Mouse (Mus musculus) forebrain, embryonic 16.5 days (tissue): ENCODE results near the gene Mif4gd. TPM values are rescaled to one million over a fixed set of nuclear protein-coding genes. Genes with fewer than 3 reads are reported as not detected.

Experiments used
- ATAC-seq: fragments of 200-750 bp; cut with Nextera tagmentation; 2 replicates; pipeline ENCODE4 v1.8.0; 2017; ENCODE audit warnings: mild to moderate bottlenecking, moderate library complexity
- H3K27ac ChIP-seq: fragments of 300-500 bp; sonication (generic); 2 replicates; pipeline ENCODE4 v1.5.1; 2014; ENCODE audit warnings: low read length, control low read depth
- H3K27me3 ChIP-seq: fragments of 300-500 bp; sonication (generic); replicated peaks from 2 replicates; pipeline ENCODE4 v1.6.1; 2014; ENCODE audit warnings: low read length; ENCODE audit not compliant: control insufficient read depth, insufficient read depth
- H3K36me3 ChIP-seq: fragments of 300-500 bp; sonication (generic); 2 replicates; pipeline ENCODE4 v1.6.1; 2014; ENCODE audit not compliant: control insufficient read depth, insufficient read depth
- H3K4me1 ChIP-seq: fragments of 300-500 bp; sonication (generic); replicated peaks from 2 replicates; pipeline ENCODE4 v1.6.1; 2014; ENCODE audit warnings: low read length; ENCODE audit not compliant: control insufficient read depth, insufficient read depth
- H3K4me2 ChIP-seq: fragments of 300-500 bp; sonication (generic); 2 replicates; pipeline ENCODE4 v1.6.1; 2014; ENCODE audit warnings: mild to moderate bottlenecking, low read length, control low read depth
- H3K4me3 ChIP-seq: fragments of 300-500 bp; sonication (generic); replicated peaks from 2 replicates; pipeline ENCODE4 v1.5.1; 2014; ENCODE audit warnings: mild to moderate bottlenecking, low read length, control low read depth
- H3K9ac ChIP-seq: fragments of 300-500 bp; sonication (generic); replicated peaks from 2 replicates; pipeline ENCODE4 v1.6.1; 2014; ENCODE audit warnings: low read depth, low read length, control low read depth
- H3K9me3 ChIP-seq: fragments of 300-500 bp; sonication (generic); 2 replicates; pipeline ENCODE4 v1.6.1; 2016; ENCODE audit warnings: low read length; ENCODE audit not compliant: control insufficient read depth
- WGBS: fragments of 180-500 bp; shearing (Covaris S2); extraction: QIAGEN DNeasy Blood & Tissue Kit; methylation state at CpG from one replicate; pipeline ENCODE4 v1.1.7; 2014; 5-methylcytosine and 5-hydroxymethylcytosine counted together
- polyA plus RNA-seq: library from polyadenylated mRNA; unstranded; fragments of >200 nt; fragmentation: Nextera tagmentation; extraction: Ambion mirVana; gene quantifications from 2 replicates; pipeline ENCODE4 v1.2.1, GENCODE M21; 2015

Gene Mif4gd
- polyA plus RNA-seq, 1 experiment from 2014 or later: 12.9 TPM

DNA sequence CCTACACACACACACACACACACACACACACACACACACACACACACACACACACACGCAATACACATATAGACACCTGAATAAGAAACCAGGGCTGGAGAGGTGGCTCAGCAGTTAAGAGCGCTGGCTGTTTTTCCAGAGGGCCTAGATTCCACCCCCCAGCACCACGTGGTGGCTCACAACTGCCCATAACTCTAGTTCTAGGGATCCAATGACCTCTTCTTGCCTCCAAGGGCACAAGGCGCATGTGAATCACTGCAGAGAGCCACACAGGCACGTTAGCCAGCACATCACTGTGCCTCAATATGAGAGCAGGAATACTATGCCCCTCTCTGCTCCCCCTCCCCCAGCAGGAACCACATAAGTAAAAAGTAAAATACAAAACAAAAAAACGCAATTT, 4.1 kb upstream of the Mif4gd start:
- no peak overlapping the region for H3K4me3 ChIP-seq
- H3K27me3 ChIP-seq: no peaks in the 10 kb centered on the region
- ATAC-seq: no peak
- peaks cover 12% of the 10 kb centered on the region for H3K4me1 ChIP-seq
- no peak overlapping the region for H3K27ac ChIP-seq
- H3K9ac ChIP-seq: no peak overlapping the region
- 77% methylated on average over 6 of the region's 6 CpGs for WGBS
- peaks cover 7% of the 10 kb centered on the region; the same call in 1 of the 2 replicates for H3K36me3 ChIP-seq
- no peaks in the 10 kb centered on the region for H3K9me3 ChIP-seq
- no peak overlapping the region for H3K4me2 ChIP-seq

DNA sequence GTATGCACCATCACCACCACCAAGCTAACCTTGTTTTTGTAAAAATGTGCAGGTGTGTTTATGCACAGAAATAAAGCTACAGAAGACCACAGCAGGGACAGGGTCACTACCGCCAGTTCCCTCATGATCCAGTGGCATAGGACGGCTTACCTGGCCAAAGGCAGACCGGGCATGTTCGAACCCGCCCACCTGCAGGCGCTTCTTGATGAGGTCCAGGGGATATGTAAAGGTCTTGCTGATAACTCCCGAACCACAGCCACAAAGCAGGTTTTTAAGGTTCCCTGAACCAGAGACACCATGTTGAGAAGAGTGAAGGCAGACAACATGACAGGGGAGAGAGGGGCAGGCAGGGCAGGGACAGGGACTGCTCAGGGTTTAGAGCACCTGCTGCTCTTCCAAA, 3.6 kb upstream of the Mif4gd start:
- Histone ChIP-seq H3K4me1 (peaks cover 16% of the 10 kb centered on the region), H3K9me3 (no peaks in the 10 kb centered on the region), H3K4me2 (no peak overlapping the region), H3K27me3 (no peaks in the 10 kb centered on the region), H3K36me3 (peaks cover 7% of the 10 kb centered on the region; the same call in 1 of the 2 replicates), H3K9ac (no peak overlapping the region), H3K4me3 (no peak overlapping the region), H3K27ac (no peak overlapping the region)
- 93% methylated on average over 7 of the region's 7 CpGs for WGBS
- ATAC-seq: no peak

DNA sequence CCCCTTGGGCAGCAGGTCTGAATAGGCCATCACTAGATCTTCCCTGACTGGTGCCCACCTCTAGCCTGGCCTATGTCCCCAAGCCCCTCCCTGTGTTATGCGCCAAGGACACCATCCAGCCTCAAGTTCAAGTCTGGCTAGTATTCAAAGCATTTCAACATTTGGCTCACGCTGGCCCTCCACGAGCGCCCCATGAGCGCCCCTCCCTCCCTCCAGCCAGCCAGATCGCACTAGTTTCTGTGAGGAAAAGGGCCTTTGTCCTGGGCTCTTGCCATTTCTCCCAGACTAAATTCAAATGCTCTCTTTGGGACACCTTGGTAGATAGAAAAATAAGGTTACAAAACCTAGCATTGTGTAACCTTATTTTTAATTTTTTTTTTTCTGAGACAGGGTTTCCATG, 3.1 kb upstream of the Mif4gd start:
- Histone ChIP-seq H3K4me2 (no peak overlapping the region), H3K36me3 (peaks cover 5% of the 10 kb centered on the region; the same call in 1 of the 2 replicates), H3K4me3 (no peak overlapping the region), H3K9ac (no peak overlapping the region), H3K27ac (no peak overlapping the region), H3K27me3 (no peaks in the 10 kb centered on the region), H3K9me3 (no peaks in the 10 kb centered on the region), H3K4me1 (peaks cover 16% of the 10 kb centered on the region)
- 80% methylated on average over 6 of the region's 6 CpGs for WGBS
- no peak for ATAC-seq

DNA sequence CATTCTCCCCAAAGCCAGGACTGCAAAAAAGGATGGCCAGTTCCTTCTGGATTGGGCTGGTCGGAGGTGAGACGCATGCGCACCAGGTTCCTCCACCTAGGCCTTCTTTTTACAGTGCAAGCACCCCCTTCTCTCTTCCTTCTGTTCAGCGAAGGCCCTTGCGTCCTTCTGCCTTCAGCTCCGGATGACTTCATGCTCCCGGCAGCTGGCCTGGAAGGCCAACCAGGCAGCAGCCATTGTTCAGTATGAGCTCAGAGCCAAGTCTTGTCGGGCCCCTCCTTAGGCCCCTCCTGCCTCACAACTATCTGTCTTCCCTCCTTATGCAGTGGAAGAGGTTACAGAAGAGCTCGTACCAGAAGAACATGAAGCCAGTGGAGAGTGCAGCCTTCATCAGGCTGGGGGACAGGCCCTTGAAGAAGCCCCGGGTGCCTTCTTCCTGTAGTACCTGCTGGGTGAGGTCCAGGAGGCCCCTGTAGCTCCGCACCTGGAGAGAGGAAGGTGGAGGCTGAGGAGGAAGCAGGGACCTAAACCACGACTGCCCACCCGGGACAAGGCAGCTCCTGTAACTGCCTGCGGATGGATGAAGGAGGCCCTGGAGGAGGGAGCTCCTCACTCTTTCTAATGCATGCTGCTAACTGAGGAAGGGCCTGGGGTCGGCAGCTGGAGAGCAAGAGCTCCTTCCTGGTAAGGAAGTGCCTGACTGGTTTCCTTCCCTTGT, 2.5 kb upstream of the Mif4gd start:
- H3K9ac ChIP-seq: no peak overlapping the region
- H3K27me3 ChIP-seq: no peaks in the 10 kb centered on the region
- H3K4me3 ChIP-seq: no peak overlapping the region
- peaks cover 2% of the 10 kb centered on the region; the same call in 1 of the 2 replicates for H3K36me3 ChIP-seq
- no peak overlapping the region for H3K27ac ChIP-seq
- H3K9me3 ChIP-seq: no peaks in the 10 kb centered on the region
- H3K4me1 ChIP-seq: peaks cover 16% of the 10 kb centered on the region
- H3K4me2 ChIP-seq: no peak overlapping the region
- WGBS: 84% methylated on average over 15 of the region's 15 CpGs
- no peak for ATAC-seq

DNA sequence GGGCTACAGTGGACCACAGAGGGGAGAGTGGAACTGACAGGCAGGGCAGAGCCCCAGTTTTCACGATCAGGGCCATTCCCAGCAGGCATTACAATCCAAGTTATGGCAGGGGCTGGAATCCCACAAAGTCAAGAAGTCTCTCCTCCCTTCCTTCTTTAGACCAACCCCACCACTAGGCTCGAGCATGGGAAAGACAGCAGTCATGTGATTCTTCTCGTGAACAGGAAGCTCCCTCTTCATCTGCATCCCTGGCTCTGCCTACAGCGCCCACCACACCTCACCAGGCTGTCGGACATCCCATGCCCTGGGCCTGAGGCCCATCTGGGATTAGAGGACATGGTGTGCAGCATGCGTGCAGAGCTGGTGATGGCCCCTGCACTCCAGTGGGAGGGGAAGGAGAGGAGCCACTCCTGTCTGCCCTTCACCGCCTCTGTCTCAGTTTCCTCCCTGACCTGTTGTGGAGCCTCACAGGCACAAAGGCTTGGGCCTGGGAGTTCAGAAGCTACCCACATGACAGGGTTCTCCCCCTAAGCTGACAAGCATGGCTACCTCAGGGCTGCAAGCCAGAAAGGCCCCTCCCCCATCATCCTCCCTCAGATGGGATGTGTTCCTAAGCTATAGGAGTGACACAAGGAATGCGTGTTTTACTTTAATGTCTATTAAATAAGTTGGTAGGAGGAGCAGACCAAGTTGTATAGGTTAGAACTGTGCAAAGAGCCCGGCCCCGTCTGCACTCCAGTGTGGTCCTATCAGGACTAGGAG, 1.8 kb upstream of the Mif4gd start:
- H3K9me3 ChIP-seq: no peaks in the 10 kb centered on the region
- 0 out of 2 replicates have a peak, but pooled peaks cover 2% of the 10 kb centered on the region for H3K36me3 ChIP-seq
- no peak overlapping the region for H3K9ac ChIP-seq
- H3K27ac ChIP-seq: no peak overlapping the region
- no peaks in the 10 kb centered on the region for H3K27me3 ChIP-seq
- whole genome bisulfite sequencing: 87% methylated on average over 10 of the region's 10 CpGs
- H3K4me2 ChIP-seq: no peak overlapping the region
- no peak for ATAC-seq
- H3K4me1 ChIP-seq: peaks cover 16% of the 10 kb centered on the region
- no peak overlapping the region for H3K4me3 ChIP-seq

DNA sequence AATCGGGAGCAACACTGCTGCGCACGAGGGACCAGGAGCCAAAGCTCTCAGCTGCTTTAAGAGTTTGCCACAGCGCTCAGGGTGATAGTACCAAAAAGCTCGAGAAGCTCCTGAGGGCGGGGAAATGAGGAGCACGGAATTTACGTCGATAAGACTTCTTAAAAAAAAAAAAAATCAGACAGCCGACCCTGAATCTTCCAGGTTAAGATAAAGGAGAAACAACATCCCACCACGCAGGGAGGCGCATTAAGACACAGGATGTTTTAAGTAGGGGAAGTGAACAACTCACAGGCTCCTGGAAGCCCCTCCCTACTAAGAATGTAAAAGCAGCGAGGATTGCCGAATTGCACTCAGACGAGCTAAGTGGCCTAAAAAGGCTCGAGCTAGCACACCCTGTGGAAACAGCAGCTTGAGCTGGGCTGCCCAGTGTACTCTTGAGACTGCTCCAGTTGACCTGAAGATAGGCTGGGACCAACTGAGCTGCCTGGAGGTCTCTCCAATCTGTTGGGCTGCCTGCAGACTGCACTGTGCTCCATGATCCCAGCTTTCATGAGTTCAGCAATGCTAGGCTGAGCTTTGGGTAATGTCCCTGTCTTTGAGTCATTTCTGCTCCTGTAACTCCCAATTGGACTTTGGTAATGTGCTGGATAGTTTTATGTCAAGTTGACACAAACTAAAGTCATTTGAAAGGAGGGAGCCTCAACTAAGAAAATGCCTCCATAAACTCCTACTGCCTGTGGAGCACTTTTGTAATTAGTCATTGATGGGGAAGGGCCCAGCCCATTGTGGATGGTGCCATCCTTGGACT, 573 bp upstream of the Mif4gd start:
- peak overlapping the region; percentile 90 for H3K4me2 ChIP-seq
- H3K27me3 ChIP-seq: no peaks in the 10 kb centered on the region
- H3K9ac ChIP-seq: peak overlapping the region; percentile 78; the same call in 1 of the 2 replicates
- H3K36me3 ChIP-seq: 0 out of 2 replicates have a peak, but pooled peaks cover 3% of the 10 kb centered on the region
- H3K4me3 ChIP-seq: peak overlapping the region; percentile 75
- H3K9me3 ChIP-seq: no peaks in the 10 kb centered on the region
- peaks cover 16% of the 10 kb centered on the region for H3K4me1 ChIP-seq
- ATAC-seq: no peak
- no peak overlapping the region for H3K27ac ChIP-seq
- under 1% methylated on average over 16 of the region's 16 CpGs for WGBS

DNA sequence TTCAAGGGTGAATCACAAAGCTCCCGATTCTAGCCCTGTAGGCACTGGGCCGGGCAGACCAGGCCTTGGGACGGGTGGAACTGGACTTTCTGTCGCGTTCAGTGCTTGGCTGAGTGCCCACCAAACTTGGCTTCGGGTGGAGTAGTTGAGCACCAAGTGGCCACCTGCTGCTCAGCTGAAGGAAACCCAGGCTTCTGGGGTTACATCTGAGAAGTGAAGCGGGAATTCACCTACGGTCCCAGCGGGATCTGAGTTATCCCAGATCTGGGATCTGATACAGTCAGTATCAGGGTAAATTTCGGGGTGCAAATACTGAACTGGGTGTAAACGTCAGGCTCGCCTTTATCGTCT, 735 bp downstream of the Mif4gd start:
- Histone ChIP-seq H3K9me3 (no peaks in the 10 kb centered on the region), H3K27ac (peak overlapping the region; percentile 21; the same call in 1 of the 2 replicates), H3K36me3 (peaks cover 13% of the 10 kb centered on the region), H3K9ac (peak overlapping the region; percentile 78), H3K4me2 (peak overlapping the region; percentile 90), H3K4me3 (peak overlapping the region; percentile 75), H3K4me1 (peaks cover 16% of the 10 kb centered on the region), H3K27me3 (no peaks in the 10 kb centered on the region)
- WGBS: under 1% methylated on average over 13 of the region's 13 CpGs
- ATAC-seq: peak; percentile 6; the same call in 1 of the 2 replicates

DNA sequence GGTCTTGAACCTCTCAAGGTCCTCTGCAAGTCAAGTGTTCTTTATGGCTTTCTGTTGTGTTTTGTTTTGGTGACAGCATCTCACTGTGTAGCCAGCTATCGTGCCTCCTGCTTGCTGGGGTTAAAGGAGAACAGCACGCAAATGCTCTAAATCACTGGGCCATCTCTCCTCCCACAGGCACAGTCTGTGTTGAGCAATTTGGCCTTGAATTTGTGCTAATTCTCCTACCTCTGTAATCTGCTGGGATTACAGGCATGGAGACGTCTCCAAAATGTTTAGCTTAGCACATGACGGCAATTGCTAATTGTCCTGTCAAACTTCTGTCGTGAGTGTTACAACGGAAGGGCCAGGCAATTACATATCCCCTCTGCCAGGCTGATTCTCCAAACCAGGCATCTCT, 1.6 kb downstream of the Mif4gd start:
- Histone ChIP-seq H3K27ac (no peak overlapping the region), H3K4me2 (no peak overlapping the region), H3K9me3 (no peaks in the 10 kb centered on the region), H3K9ac (no peak overlapping the region), H3K27me3 (no peaks in the 10 kb centered on the region), H3K4me1 (peaks cover 16% of the 10 kb centered on the region), H3K36me3 (peaks cover 17% of the 10 kb centered on the region), H3K4me3 (no peak overlapping the region)
- ATAC-seq: no peak
- 58% methylated on average over 6 of the region's 6 CpGs for WGBS

DNA sequence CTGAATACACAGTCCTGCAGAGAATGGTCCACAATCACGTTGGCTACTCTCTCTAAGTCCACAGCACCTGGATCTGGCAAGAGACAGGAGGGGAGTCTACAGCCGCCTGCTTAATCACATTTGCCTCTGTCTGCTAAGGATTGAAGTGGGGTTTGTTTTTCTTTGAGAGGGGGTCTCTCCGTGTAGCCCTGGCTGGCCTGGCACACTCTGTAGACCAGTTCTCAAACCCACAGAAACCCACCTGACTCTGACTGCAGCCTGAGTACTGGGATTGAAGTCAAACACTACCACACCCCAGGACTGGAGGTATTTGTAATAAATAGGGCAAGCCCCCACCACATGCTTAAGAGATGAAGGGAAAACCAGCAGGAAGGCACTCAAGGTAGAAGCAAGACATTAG, 3.2 kb downstream of the Mif4gd start:
- 65% methylated on average over 3 of the region's 3 CpGs for WGBS
- peaks cover 17% of the 10 kb centered on the region for H3K36me3 ChIP-seq
- H3K9ac ChIP-seq: no peak overlapping the region
- peaks cover 23% of the 10 kb centered on the region for H3K4me1 ChIP-seq
- no peak overlapping the region for H3K4me3 ChIP-seq
- ATAC-seq: no peak
- H3K4me2 ChIP-seq: no peak overlapping the region
- no peak overlapping the region for H3K27ac ChIP-seq
- no peaks in the 10 kb centered on the region for H3K9me3 ChIP-seq
- no peaks in the 10 kb centered on the region for H3K27me3 ChIP-seq
